Mouse (Mus musculus) large intestine, adult 2 months (tissue): ENCODE measurements around the gene Mef2a. TPM values are rescaled to one million over a fixed set of nuclear protein-coding genes. Genes with fewer than 3 reads are reported as not detected.
"Not testable (repeated sequence)": the region's sequence is repeated elsewhere in the genome, so short reads cannot be mapped to it uniquely, and the experiment has no call there.

ENCODE experiments used
- DNase-seq: peaks from one replicate; pipeline ENCODE4 v3.0.0-alpha.2; 2012; ENCODE audit warnings: low read depth, low spot score
- WGBS: fragments of 180-500 bp; shearing (Covaris S2); methylation state at CpG from one replicate; pipeline ENCODE4 v1.1.7; 2018; 5-methylcytosine and 5-hydroxymethylcytosine counted together
- polyA plus RNA-seq: library from polyadenylated mRNA; depleted of rRNA; stranded (reverse); fragments of >200 nt; gene quantifications from 2 replicates; pipeline ENCODE4 v1.2.3, GENCODE M21; 2012

The Mef2a gene
- polyA plus RNA-seq, 1 experiment: 7.5 TPM

- no peak for DNase-seq
- 92% methylated on average over 6 of the region's 6 CpGs for WGBS
These were observed 89.1 kb downstream of the Mef2a start for GRCm38 (mm10) chr7:67283581-67283980.

GRCm38 (mm10) chr7:67270447-67270846 is 102.2 kb downstream of the Mef2a start:
- 79% methylated on average over 4 of the region's 4 CpGs for WGBS
- DNase-seq: not testable (repeated sequence)

- WGBS: 56% methylated on average over 4 of the region's 4 CpGs
These were observed 112.7 kb downstream of the Mef2a start for GRCm38 (mm10) chr7:67259828-67260563.

GRCm38 (mm10) chr7:67246067-67246466 is 126.6 kb downstream of the Mef2a start:
- WGBS: 68% methylated on average over 2 of the region's 2 CpGs
- no peak for DNase-seq

More at GRCm38 (mm10) chr7:67259828-67260563, 112.7 kb downstream of the Mef2a start:
- no peak for DNase-seq

- 70% methylated on average over 1 of the region's 1 CpGs for WGBS
- DNase-seq: no peak
These were observed 127.4 kb downstream of the Mef2a start for GRCm38 (mm10) chr7:67245255-67245654.

GRCm38 (mm10) chr7:67243894-67244282 is 128.8 kb downstream of the Mef2a start:
- 53% methylated on average over 4 of the region's 4 CpGs for WGBS

GRCm38 (mm10) chr7:67243121-67243893 is 129.4 kb downstream of the Mef2a start:
- DNase-seq: no peak
- WGBS: 42% methylated on average over 2 of the region's 2 CpGs

More at GRCm38 (mm10) chr7:67243894-67244282, 128.8 kb downstream of the Mef2a start:
- DNase-seq: no peak

GRCm38 (mm10) chr7:67241969-67242368 is 130.7 kb downstream of the Mef2a start:
- 20% methylated on average over 3 of the region's 3 CpGs for WGBS
- DNase-seq: no peak

- WGBS: 84% methylated on average over 2 of the region's 2 CpGs
- DNase-seq: no peak
These were observed 134.9 kb downstream of the Mef2a start for GRCm38 (mm10) chr7:67237752-67238151.

- no peak for DNase-seq
- 81% methylated on average over 2 of the region's 2 CpGs for WGBS
These were observed 136.3 kb downstream of the Mef2a start for GRCm38 (mm10) chr7:67236351-67236750.

- WGBS: 60% methylated on average over 8 of the region's 8 CpGs
- DNase-seq: no peak
These were observed 137.9 kb downstream of the Mef2a start for GRCm38 (mm10) chr7:67234797-67235196.

- 92% methylated on average over 14 of the region's 14 CpGs for WGBS
- no peak for DNase-seq
These were observed 140.2 kb downstream of the Mef2a start for GRCm38 (mm10) chr7:67232504-67232903.

GRCm38 (mm10) chr7:67230640-67231140 is 142.0 kb downstream of the Mef2a start:
- WGBS: 69% methylated on average over 3 of the region's 3 CpGs
- no peak for DNase-seq

GRCm38 (mm10) chr7:67230221-67230620 is 142.4 kb downstream of the Mef2a start:
- DNase-seq: no peak
- WGBS: 81% methylated on average over 3 of the region's 3 CpGs

- WGBS: 76% methylated on average over 3 of the region's 3 CpGs
- no peak for DNase-seq
These were observed 143.0 kb downstream of the Mef2a start for GRCm38 (mm10) chr7:67229701-67230100.

- DNase-seq: no peak
- WGBS: 75% methylated on average over 5 of the region's 5 CpGs
These were observed 143.6 kb downstream of the Mef2a start for GRCm38 (mm10) chr7:67228891-67229602.

GRCm38 (mm10) chr7:67228390-67228789 is 144.3 kb downstream of the Mef2a start:
- no peak for DNase-seq
- 84% methylated on average over 3 of the region's 3 CpGs for WGBS

GRCm38 (mm10) chr7:67227538-67227937 is 145.1 kb downstream of the Mef2a start:
- no peak for DNase-seq
- 92% methylated on average over 1 of the region's 1 CpGs for WGBS

- 92% methylated on average over 15 of the region's 15 CpGs for WGBS
- no peak for DNase-seq
These were observed 146.6 kb downstream of the Mef2a start for GRCm38 (mm10) chr7:67225943-67226625.
